Mouse (Mus musculus) ovary, postnatal 14 days (tissue): Measurements from ENCODE around the gene Gnas.

Source experiments
- DNase-seq: peaks from one replicate; pipeline ENCODE4 v3.0.0; 2022; ENCODE audit warnings: low spot score

Gnas gene

GRCm38 (mm10) chr2:174284011-174284410 is at the start of gene Gnas:
Gnas (plus strand) TSS chr2:174284320.
- DNase-seq, result no peak

- DNase-seq, result no peak
These were observed 41.7 kb upstream of the Gnas start for GRCm38 (mm10) chr2:174242431-174242830.

- no peak for DNase-seq
These were observed 32.2 kb upstream of the Gnas start for GRCm38 (mm10) chr2:174251963-174252362.

- DNase-seq, result no peak
These were observed 26.8 kb upstream of the Gnas start for GRCm38 (mm10) chr2:174257312-174257711.

DNA sequence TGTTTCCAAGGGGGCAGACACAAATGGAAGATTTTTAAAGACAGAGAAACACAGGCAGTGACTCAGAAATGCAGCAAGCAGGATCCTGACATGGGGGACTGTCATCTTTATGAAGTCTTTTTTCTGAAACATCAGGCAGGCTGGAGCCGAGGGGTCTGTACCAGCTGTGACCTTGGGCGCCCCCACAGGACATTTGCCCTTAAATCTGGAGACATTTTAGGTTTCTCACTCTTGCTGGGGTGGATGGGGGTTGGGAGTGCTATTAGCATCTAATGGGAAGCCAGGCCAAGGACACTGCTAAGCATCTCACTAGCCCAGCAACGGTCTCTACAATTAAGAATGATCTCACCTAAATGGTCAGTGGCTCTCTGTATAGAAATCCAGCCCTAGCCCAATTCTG is 24.1 kb upstream of the Gnas start:
- no peak for DNase-seq

GRCm38 (mm10) chr2:174260908-174261800 is 23.0 kb upstream of the Gnas start:
- DNase-seq, result no peak

DNA sequence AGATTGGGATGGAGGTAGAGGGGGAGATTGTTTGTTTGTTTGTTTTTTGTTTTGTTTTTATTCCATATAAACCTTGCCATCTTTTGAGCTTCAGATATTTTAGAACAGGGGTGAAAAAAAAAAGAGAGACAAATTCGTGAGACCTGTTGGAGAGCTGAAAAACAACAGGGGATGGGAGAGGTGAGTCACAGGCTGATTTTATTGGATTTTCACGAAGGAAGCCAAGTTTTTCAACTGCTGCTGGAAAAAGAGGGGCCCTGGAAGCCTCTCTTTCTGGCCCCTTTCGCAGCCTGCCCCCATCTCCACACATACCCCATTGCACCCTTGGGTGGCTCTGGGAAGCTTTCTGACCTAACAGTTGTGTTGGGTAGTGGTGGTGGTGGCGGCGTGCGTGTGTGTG is 22.3 kb upstream of the Gnas start:
- no peak for DNase-seq

GRCm38 (mm10) chr2:174263110-174263815 is 20.9 kb upstream of the Gnas start:
- DNase-seq, result no peak

DNA sequence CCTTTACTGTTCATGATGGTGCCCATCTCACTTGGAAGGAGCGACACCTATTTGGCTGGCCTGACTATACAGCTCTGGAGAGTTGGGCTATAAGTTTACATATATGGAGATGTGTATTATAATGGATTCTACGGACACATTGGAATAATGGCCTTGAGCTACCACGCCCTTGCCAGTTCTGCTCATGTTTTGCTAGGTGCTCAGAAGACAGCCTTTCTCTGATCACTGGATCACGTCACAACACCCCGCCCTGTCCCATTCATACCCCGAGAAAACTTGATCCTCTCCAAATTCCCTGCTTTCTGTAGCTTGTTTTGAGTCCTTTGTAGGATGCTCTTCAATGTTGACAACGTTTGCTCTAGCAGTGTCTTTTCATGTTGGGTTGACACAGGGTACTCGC is 19.9 kb upstream of the Gnas start:
- no peak for DNase-seq

DNA sequence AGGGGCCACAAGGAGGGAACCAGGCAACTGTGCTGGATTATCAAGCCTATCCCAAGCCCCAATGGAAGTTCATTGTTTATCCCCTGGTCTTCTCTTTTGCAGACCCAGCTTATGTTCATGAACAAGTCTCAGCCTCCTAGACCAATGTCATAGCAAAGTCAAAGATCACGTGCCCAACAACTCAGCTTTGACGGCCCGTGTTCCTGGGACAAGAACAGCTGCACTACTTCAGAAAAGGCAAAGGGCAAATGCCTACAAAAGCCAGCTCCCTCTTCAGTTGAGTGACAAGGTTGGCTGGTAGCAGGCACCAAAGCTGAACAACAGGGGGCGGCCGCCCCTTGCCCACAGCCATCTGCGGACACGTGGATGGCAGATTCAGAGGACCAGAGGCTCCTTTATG is 13.7 kb upstream of the Gnas start:
- DNase-seq, result no peak

DNA sequence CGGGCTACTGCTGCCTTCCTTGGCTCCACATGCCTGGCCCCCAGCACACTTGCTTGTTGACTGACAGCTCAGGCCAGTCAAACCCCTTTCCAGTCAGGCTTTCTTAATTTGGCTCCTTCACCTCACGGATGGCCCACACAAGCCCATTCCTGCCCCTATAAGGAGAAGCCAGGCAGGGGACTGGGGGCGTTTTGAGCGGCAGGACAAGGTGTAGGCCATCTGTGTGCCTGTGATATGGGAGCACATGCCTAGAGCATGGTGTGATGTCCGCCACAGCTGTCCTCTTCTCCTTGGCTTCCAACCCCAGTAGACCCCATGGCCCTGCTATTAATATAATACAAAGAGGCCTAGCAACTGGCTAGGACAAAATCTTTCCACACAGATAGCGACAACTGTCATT is 12.7 kb upstream of the Gnas start:
- DNase-seq, result no peak

- DNase-seq, result no peak
These were observed 11.0 kb upstream of the Gnas start for GRCm38 (mm10) chr2:174273131-174273530.

GRCm38 (mm10) chr2:174273961-174274360 is 10.2 kb upstream of the Gnas start:
- no peak for DNase-seq

- DNase-seq, result no peak
These were observed 4.3 kb upstream of the Gnas start for GRCm38 (mm10) chr2:174279771-174280170.

GRCm38 (mm10) chr2:174283341-174283740 is 779 bp upstream of the Gnas start:
- no peak for DNase-seq

DNA sequence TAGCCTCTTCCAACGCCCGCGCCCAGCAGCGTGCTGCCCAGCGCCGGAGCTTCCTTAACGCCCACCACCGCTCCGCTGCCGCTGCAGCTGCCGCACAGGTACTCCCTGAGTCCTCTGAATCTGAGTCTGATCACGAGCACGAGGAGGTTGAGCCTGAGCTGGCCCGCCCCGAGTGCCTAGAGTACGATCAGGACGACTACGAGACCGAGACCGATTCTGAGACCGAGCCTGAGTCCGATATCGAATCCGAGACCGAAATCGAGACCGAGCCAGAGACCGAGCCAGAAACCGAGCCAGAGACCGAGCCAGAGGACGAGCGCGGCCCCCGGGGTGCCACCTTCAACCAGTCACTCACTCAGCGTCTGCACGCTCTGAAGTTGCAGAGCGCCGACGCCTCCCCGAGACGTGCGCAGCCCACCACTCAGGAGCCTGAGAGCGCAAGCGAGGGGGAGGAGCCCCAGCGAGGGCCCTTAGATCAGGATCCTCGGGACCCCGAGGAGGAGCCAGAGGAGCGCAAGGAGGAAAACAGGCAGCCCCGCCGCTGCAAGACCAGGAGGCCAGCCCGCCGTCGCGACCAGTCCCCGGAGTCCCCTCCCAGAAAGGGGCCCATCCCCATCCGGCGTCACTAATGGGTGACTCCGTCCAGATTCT is 812 bp downstream of the Gnas start:
- DNase-seq, result no peak

DNA sequence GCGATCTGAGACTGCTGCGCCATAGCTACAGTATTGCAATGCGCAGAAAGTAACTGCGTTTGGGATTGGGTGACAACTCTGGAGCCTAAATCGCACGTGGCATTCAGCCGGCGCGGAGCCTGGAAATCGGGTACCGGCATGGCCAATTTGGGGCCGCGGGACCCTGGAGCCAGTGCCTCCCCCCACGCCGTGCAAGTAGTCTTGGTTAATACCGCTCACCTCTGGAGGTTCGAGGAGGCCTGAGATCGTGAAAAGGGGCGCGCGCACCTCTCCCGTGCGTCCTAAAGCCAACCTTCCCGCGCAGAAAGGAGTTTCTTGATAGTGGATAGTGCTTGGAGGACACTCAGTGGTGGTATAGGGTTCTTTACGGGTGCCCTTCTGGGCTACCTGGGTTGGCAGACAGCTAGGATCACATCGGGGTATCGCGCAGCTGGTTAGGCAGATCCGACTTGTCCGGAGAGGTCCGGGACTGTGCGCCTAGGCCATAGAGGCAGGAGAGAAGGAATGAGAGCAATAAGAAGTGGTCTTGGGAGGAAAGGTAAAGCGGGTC is 1.9 kb downstream of the Gnas start:
- no peak for DNase-seq

DNA sequence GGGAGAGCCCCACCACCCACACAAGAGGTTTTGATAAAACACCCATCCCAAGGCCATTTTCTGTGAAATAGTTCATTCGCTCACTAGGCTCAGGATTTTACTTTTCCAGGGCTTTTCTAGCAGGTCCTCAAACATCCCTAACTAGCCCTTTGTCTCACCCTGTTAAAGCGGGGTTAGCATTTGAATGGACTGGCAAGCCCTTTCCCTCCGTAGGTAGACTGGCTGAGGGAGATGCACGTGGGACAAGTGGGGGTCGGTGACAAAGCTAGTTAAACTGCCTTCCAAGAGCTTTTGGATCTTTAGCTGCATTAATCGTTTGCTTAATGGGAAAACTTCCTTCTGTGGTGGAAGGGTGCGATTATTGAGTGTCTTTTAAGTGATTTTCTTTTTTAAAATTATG is 3.8 kb downstream of the Gnas start:
- no peak for DNase-seq

- DNase-seq, result no peak
These were observed 4.7 kb downstream of the Gnas start for GRCm38 (mm10) chr2:174288673-174289430.

- no peak for DNase-seq
These were observed 7.0 kb downstream of the Gnas start for GRCm38 (mm10) chr2:174291029-174291661.

DNA sequence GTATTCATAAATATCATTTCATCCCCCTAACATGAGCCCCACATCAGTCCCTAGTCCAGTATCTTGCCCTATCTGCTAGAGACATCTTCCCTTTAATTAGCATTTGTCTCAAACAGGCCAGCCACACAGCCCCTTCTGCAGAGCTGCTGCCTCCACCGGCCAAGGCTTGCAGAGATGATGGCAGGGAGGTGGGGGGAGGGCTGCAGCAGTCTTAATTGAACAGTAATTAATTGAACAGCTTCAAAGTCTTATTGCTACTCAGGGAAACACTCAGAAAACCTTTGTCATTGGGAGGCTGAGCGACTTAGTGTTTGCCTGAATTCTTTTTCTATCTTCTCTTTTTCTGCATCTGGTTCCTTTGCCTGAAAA is 7.5 kb downstream of the Gnas start:
- DNase-seq, result no peak
